Mouse (Mus musculus): ENCODE measurements around the gene Foxf2.

DNA sequence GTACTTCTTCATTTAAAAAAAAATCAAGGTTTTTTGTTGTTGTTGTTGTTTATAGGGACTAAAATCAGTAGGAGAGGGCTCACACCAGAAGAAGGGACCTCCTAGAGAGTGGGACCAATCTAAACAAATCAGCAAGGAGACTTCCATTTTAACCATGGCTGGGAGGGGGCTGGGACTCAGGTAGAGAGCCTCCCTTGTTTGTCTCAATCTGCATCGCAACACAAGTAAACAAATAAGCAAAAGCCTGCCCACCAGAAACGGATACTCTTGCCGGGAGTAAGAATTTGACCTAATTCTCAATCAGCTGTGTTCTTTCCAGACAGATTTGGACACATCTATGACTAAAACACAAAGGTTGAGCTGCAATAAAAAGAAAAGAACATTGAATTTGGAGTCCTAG, 3.2 kb upstream of the Foxf2 start:
- no peak for TF ChIP-seq CTCF (IDR thresholded peaks at IDR 0.05; ENCODE audit: control insufficient read depth, insufficient read depth, low read length)
- TF ChIP-seq POLR2A (IDR thresholded peaks at IDR 0.05; ENCODE audit: borderline replicate concordance, control insufficient read depth, low read depth, low read length) = no peak

Data from bone marrow, adult 2 months (tissue).